Mouse (Mus musculus): ENCODE measurements around the gene Ntn1.
A peak's percentile ranks its signal among the peaks of the same experiment; 100 is the strongest.

The Ntn1 gene

DNA sequence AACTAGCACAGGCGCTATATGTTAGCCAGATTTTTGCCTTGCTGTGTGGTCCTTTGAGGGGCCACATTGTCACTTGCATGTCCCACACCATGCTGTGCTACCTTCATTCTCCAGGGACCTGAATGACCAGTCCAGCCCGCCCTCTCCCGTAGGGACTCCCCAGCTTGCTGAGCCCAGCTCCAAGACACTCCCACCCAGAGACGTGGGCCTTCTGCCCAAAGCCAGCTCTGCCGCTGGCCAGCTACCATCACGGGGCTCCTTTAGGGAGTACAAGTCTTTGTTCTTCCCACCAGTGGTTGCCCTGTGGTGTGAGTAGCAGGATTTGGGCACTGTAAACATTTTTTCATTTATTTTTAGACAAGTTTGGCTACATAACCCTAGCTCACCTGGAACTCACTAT is 204.1 kb downstream of the Ntn1 start:
- DNase-seq (ENCODE audit: inconsistent age in 2 of 2, low spot score in 1 of 2), result no peak

DNA sequence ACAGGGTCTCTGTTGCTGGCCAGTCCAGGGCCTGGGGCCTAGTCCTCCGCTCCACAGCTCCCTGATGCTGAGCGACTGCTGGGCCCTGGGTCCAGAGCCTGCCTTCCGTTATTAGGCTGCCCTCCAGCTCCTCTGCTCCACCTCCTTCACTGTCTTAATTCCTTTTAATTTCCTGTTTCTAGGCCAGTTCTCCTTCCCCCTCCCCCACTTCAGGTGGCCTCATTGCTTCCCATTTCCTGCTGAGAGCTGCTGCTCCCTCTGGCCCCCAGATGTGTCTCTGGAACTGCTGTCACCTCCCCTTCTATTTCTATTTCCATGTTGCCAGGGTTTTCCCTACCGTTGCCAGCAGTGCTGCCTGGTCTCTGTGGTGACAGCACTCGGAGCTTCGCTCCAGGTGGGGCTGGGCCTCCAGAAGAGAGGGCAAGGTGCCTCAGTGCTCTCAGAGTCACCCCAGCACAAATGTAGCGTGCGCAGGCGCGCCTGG is 204.9 kb downstream of the Ntn1 start:
- no peak for DNase-seq (ENCODE audit: inconsistent age in 2 of 2, low spot score in 1 of 2)

DNA sequence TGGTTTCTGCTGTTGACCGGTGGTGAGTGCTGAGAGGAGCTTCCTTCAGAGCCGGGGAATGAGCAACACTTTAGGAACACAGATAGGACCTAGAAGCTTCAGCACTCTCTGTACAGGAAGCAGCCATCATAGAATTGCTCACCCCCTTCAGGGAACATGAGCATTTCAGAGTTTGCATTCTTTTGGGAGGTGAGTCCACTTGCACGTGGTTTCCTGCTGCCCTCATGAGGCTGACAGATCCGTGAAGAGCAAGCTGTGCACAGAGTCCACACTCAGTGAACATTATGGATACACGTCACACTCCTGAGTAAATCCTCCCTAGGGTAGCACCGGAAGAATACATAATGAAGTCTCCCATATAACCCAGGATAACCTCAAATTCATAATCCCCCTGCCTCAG is 205.5 kb downstream of the Ntn1 start:
- DNase-seq (ENCODE audit: inconsistent age in 2 of 2, low spot score in 1 of 2), result no peak

DNA sequence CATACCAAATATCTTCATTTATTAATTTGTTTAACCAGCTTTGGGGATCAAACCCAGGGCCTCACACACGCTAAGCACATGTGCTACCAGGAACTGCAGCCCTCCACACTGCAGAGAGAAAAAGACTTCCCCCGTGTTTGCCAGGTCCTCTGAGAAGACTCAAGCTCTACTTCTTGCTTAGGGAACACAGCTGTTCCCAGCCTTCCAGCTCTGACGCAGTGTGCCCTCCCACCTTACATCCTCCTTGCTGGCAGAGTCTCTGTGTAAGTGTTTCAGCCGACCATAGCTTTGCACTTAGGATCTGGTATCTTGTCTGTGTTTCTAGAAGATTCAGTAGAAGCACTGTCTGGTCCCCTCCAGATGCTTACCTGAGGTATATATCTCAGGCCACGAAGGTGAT is 209.8 kb downstream of the Ntn1 start:
- no peak for DNase-seq (ENCODE audit: inconsistent age in 2 of 2, low spot score in 1 of 2)

DNA sequence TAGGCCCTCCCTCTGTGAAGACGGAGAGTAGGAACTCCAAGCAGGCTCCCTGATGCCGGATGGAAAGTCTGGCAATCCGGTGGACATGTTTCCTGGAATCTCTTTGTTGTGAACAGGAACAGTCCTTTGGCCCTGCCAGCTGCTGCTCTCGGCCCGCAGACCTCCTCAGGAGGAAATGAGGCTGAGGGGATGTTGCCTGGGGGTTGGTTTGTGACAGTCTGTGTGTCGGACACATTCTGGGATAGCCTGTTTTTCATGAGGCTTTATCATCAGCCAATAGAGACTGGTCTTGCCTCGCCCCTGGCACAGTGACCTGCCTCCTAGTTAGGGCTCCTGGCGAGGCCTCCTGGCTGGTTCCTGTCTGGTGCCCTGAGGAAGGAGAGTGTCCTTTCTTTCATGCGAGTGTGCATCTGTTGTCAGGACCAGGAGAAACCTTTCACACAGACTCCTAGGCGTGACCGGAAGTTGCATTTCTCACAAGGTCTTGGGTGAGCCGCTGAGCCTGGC is 211.9 kb downstream of the Ntn1 start:
- DNase-seq (ENCODE audit: inconsistent age in 2 of 2, low spot score in 1 of 2), result peak in 1 of 2 experiments; percentile 51

DNA sequence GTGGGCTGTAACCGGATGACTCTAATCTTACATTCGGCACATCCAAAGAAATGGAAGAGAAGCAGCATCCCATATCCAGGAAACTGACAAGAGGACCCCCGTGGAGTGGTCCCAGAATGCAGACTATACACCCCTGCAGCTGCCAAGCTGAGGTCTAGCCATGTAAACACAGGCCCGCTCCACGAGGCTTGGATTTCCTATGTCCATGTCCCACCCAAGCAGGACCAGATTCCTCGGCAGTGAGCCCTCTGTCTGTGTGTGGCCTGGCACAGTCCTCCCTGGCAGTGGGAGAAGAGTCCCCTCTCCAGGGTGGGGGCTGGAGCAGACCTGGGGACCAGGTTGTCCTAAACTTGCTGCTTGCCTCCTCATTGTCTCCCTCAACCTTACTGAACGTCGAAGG is 213.4 kb downstream of the Ntn1 start:
- DNase-seq (ENCODE audit: inconsistent age in 2 of 2, low spot score in 1 of 2), result no peak

DNA sequence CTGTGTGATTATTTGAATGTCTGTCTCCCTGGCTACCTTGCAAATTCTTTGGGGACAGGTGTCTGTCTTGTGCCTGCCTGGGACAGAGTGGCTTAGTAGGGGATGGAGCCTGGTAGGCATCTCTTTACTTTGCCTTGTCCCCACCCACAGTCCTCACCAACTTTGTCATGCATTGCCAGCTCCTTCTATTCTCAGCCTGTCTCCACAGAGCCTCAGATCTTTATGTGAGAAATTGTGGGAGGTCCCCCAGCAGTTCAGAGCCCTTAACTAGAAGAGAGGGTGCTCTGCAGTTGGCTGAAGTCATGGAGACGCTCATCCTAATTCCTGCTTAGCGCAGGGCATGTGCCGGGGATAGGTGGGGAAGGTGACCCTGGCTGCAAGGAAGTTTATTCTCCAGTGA is 215.0 kb downstream of the Ntn1 start:
- no peak for DNase-seq (ENCODE audit: inconsistent age in 2 of 2, low spot score in 1 of 2)

DNA sequence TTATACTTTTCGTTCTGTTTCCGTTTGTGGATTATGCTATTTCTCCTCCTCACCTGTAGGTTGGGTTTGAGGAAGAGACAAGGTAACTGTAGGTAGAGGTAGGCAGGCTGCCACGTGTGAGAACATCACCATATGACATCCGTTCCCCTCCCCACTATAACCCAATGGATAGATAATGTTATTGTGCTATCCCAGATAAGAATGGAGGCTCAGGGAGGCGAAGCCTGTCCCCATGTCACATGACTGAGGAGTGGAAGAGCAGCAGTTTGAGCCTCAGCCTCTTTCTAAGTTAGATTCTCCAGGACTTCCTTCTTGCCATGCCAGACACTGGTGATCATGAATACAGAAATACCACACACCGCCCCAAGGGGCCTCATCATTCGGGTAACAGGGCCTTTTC is 223.2 kb downstream of the Ntn1 start:
- no peak for DNase-seq (ENCODE audit: inconsistent age in 2 of 2, low spot score in 1 of 2)

DNA sequence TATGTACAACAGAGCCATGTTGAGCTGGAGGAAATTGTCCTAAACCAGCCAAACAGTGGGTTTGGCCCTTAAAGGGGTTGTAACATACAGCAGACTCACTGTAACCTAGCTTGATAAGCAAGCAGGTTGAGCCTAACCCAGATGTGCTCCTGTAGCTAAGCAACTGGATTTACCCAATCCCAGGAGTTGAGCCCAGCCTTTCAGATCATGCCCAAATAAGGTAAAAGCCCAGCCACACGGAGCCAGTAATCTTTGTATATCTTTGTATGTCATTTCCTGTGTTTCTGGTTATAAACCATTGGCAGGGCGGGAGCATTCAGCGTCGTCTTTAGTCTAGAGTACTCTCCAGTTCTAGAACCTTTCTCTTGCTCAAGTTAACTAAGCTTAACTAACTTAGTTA is 224.1 kb downstream of the Ntn1 start:
- DNase-seq (ENCODE audit: inconsistent age in 2 of 2, low spot score in 1 of 2), result no peak

DNA sequence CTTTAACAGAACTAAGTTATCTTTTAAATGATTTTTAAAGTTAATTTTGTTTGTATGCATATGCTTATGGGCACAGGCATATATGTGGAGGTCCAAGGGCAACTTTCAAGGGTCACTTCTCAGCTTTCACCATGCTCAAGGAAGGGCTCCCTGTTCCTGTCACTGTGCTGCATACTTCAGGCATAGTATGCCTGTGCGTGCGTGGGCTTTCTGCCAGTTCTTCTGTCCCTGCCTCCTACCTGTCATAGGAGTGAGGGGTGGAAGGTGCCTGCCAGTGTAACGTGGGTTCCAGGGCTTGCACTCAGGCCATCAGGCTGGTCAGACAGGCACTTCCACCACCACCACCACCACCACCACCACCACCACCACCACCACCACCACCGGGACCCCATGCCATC is 228.0 kb downstream of the Ntn1 start:
- DNase-seq (ENCODE audit: inconsistent age in 2 of 2, low spot score in 1 of 2), result no peak

DNA sequence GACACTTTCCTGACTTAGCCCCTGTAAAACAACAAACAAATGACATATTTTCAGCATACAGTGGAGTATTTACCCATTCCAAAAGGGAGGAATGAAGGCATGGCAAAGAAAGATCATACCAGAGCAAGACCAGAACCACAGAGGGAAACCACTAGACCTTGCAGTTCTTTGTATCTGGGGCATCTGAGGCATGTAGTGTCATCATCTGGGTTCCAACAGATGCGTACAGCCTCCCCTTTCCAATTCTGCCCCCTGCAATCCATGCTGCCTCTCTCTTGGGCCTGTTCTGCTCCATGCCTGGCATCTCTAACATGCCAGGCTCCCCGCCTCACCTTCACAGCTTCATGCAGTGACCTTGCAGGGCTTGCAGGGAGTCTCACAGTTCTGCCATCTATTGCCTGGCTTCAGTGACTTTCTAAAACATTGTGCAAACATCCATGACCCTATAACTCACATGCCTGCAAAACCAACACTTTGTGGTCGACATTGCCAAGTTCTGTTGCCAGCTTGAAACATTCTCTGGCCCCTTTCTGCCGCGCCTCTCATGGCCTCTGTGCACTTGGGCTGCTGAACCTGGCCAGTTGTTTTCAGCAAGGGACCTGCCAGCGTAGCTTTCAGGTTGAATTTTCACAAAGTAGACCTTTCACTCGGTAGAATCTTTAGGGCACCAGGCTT is 228.5 kb downstream of the Ntn1 start:
- peak in 1 of 2 experiments; percentile 53 for DNase-seq (ENCODE audit: inconsistent age in 2 of 2, low spot score in 1 of 2)

DNA sequence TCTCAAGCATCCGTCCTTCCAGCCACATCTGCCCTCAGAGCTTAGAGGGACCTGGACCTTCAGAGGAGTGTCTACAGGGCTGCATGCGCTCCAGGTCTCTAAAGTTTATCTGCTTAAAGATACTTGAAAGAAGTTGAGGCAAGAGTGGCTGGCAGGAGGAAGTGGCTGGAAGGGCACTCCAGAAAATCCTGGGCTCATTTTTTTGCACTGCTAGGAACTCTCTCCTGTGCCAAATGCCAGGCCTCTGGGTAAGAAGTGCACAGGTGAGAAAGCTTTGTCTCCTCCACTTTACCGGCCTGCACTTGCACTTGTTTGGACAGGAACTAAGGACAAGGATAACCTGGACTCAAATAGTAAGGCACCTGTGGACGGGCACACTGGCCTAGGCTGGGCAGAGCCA is 232.2 kb downstream of the Ntn1 start:
- no peak for DNase-seq (ENCODE audit: inconsistent age in 2 of 2, low spot score in 1 of 2)

DNA sequence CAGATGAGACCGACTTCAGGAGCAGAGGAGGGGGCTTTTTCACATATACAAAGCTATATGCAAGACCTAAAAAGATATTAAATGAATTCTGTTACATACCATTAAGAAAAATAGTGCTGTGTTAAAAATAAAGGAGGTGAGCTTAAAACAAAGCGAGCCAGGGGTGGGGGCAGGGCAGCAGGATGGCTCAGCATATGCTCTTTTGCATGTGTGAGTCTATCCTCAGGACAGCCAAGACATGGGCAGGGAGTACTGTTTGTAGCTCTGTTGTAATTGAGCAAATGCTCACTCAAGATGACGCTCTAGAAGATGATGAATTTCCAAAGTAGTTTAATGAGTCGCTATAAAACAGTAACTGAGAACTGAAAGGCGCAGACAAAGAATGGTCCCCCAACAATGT is 236.2 kb downstream of the Ntn1 start:
- no peak for DNase-seq (ENCODE audit: inconsistent age in 2 of 2, low spot score in 1 of 2)

DNA sequence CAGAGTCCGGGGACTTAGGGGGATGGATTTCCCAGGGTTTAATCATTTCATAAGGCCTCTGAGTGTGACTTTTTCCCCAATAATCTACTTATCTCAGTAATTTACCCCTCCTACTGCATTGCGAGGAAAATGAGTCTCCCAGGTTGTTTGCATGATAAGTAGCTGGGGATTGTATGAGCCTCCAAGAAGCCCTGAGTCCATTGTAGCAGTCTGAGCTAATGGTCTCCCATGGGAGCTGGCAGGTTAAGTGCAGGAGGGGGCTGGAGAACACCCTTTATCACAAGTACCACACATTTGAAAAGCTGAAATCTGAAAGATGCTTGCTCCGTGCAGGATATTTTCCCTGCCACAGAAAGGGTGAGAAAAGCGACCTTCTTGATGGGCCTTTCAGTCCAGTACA is 240.8 kb downstream of the Ntn1 start:
- DNase-seq (ENCODE audit: inconsistent age in 2 of 2, low spot score in 1 of 2), result no peak
